Mouse (Mus musculus) megakaryocyte, embryonic 14.5 days (primary cell): ENCODE data around the gene Tmem108.

Experiments used
- FLI1 ChIP-seq: IDR thresholded peaks from 2 replicates; pipeline ENCODE4 v1.6.1; 2012; ENCODE audit warnings: low read length, inconsistent platforms, mixed read lengths
- GATA1 ChIP-seq: IDR thresholded peaks from 3 replicates; pipeline ENCODE4 v1.6.1; 2012; ENCODE audit warnings: mixed read lengths, low read length, inconsistent platforms, borderline replicate concordance

DNA sequence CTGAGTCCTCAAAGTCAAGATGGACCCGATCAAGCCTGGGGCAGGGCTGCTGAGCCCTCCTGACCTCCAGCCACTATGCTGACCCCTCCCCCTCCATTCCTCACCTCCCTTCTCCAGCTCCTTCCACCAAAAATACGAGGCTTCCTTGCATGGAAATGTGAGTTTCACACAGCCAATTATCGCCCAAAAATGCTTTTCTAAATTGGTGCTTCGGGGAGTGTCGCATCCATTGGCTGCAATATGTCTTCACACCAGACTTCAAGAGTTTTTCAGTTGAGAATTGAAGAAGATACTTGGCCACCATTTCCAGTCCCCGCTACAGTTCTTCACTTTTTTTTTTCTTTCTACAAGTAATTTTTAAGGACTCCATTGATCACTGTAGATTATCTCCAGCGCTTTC is 19.8 kb upstream of the Tmem108 start:
- TF ChIP-seq GATA1 = no peak
- TF ChIP-seq FLI1 = no peak
